Mouse (Mus musculus) brain, embryonic 14.5 days (tissue): ENCODE results near the gene Sorl1.

Experiments
- CTCF ChIP-seq: fragments of 200-500 bp; IDR thresholded peaks from 2 replicates; pipeline ENCODE4 v1.5.1; 2012; ENCODE audit warnings: inconsistent platforms, mild to moderate bottlenecking, moderate library complexity, borderline replicate concordance; ENCODE audit not compliant: insufficient read depth, insufficient read length; ENCODE audit errors: extremely low read depth
- POLR2A ChIP-seq: fragments of 200-500 bp; IDR thresholded peaks from 2 replicates; pipeline ENCODE4 v1.6.1; 2012; ENCODE audit warnings: mild to moderate bottlenecking, inconsistent platforms, borderline replicate concordance; ENCODE audit not compliant: poor library complexity, insufficient read depth, insufficient read length, severe bottlenecking; ENCODE audit errors: extremely low read depth

DNA sequence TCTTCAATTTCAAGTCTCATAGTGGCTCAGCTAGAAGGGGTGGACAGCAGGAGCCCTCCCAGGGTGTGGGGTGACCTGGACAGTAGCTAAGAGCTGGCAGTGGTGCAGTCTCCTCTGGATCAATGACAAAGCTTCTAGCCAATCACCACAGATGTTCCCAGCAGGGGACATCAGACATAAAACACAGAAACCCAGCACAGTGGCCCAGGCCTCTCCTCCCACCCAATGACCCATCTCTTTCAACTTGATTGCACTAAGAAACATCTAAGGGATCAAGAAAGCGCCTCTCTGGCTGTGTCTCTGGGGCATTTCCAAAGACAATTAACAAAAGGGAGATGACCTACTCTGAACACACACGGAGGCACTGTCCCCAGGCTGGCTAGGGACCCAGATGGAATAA is 48.9 kb downstream of the Sorl1 start:
- TF ChIP-seq CTCF, result no peak
- no peak for TF ChIP-seq POLR2A
